Mouse (Mus musculus) lung, embryonic 14.5 days (tissue): ENCODE results near the gene Ascl4. TPM values are rescaled to one million over a fixed set of nuclear protein-coding genes. Genes with fewer than 3 reads are reported as not detected.

Experiments
- ATAC-seq: fragments of 200-750 bp; cut with Nextera tagmentation; 2 replicates; pipeline ENCODE4 v1.8.0; 2017; ENCODE audit warnings: mild to moderate bottlenecking, moderate TSS enrichment, moderate library complexity; ENCODE audit not compliant: insufficient read depth
- DNase-seq: peaks from one replicate; pipeline ENCODE4 v3.0.0-alpha.2; 2015
- H3K27ac ChIP-seq: fragments of 300-500 bp; sonication (generic); 2 replicates; pipeline ENCODE4 v1.5.1; 2014; ENCODE audit warnings: low read depth, mild to moderate bottlenecking, moderate library complexity
- H3K27me3 ChIP-seq: fragments of 300-500 bp; sonication (generic); 2 replicates; pipeline ENCODE4 v1.6.1; 2014; ENCODE audit warnings: low read length, control low read depth; ENCODE audit not compliant: insufficient read depth
- H3K36me3 ChIP-seq: fragments of 300-500 bp; sonication (generic); 2 replicates; pipeline ENCODE4 v1.6.1; 2014; ENCODE audit warnings: control low read depth; ENCODE audit not compliant: insufficient read depth
- H3K4me1 ChIP-seq: fragments of 300-500 bp; sonication (generic); 2 replicates; pipeline ENCODE4 v1.6.1; 2014; ENCODE audit warnings: antibody characterized with exemption, control low read depth; ENCODE audit not compliant: insufficient read depth
- H3K4me2 ChIP-seq: fragments of 300-500 bp; sonication (generic); 2 replicates; pipeline ENCODE4 v1.6.1; 2014; ENCODE audit warnings: mild to moderate bottlenecking
- H3K4me3 ChIP-seq: fragments of 300-500 bp; sonication (generic); 2 replicates; pipeline ENCODE4 v1.5.1; 2014; ENCODE audit warnings: low read depth, low read length
- H3K9ac ChIP-seq: fragments of 300-500 bp; sonication (generic); 2 replicates; pipeline ENCODE4 v1.6.1; 2014
- H3K9me3 ChIP-seq: fragments of 300-500 bp; sonication (generic); 2 replicates; pipeline ENCODE4 v1.6.1; 2016; ENCODE audit warnings: low read depth, low read length, control low read depth
- CTCF ChIP-seq: IDR thresholded peaks from 2 replicates; pipeline ENCODE4 v1.5.1; 2016; ENCODE audit warnings: antibody characterized with exemption, low read depth
- WGBS: fragments of 180-500 bp; shearing (Covaris S2); extraction: QIAGEN DNeasy Blood & Tissue Kit; methylation state at CpG from one replicate; pipeline ENCODE4 v1.1.7; 2014; 5-methylcytosine and 5-hydroxymethylcytosine counted together
- polyA plus RNA-seq: library from polyadenylated mRNA; unstranded; fragments of >200 nt; fragmentation: Nextera tagmentation; extraction: Ambion mirVana; gene quantifications from 2 replicates; pipeline ENCODE4 v1.2.1, GENCODE M21; 2014

The Ascl4 gene
- polyA plus RNA-seq, 1 experiment from 2014 or later, result 0.17 TPM

DNA sequence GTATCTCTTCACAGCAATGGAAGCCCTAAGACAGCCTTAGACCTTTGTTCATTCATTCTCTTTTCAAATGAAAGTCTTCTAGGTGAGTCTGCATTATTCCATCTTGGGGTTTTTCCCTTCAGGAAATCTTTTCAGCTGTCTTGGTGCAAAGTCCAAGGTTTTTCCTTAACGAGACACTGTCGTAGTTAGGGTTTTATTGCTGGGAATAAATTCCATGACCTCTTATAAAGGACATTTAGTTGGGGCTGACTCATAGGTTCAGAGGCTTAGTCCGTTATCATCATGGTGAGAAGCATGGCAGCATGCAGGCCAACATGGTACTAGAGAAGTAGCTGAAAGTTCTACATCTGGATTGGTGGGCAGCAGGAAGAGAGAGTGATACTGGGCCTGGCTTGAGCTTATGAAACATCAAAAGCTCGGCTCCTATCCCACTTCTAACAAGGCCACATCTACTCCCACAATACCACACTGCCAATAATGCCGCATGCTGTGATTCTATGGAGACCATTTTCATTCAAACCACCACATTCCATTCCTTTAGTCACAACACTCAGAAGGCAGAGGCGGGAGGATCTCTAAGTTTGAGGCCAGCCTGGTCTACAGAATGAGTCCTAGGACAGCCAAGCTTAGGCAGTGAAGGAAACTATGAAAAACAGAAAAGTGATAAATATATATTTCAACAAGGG, 8.9 kb downstream of the Ascl4 start:
- Histone ChIP-seq H3K4me2 (no peak overlapping the region), H3K4me3 (no peak overlapping the region), H3K36me3 (peaks cover 52% of the 10 kb centered on the region), H3K9me3 (no peaks in the 10 kb centered on the region; the same call in 1 of the 2 replicates), H3K27ac (no peak overlapping the region), H3K4me1 (no peaks in the 10 kb centered on the region), H3K27me3 (no peaks in the 10 kb centered on the region), H3K9ac (no peak overlapping the region)
- 98% methylated on average over 6 of the region's 6 CpGs for WGBS
- ATAC-seq, result no peak
- TF ChIP-seq CTCF, result no peak
- no peak for DNase-seq

DNA sequence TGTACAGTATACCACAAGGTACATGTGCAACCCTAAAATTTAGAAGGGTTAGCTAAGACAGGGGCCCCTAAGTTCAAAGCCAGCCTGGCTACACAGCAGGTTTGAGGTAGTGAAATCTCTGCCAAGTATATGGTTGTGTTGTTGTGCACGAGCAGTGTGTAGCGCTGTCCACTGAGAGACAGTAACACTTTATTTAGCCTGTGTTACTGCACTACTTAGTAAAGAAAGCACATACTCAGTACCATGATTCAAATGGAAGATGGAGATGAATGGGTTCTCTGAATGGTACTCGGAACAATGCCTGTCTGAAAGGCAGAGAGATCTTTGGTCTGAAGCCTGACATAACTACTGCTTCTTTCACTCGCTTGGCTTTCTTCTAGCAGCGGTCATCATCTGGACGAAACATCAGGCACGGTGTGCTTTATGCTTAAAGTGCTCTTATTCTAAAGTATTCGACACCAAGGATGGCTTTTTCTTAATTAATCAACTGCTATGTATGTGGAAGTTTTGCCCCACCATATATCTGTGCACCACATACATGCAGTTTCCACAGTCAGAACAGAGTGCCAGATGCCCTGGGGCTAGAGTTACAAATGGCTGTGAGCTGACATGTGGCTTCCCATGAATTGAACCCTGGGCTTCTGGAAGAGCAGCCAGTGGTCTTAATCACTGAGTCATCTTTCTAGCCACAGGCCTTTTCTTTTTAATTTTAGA, 21.2 kb downstream of the Ascl4 start:
- Histone ChIP-seq H3K27ac (no peak overlapping the region), H3K27me3 (no peaks in the 10 kb centered on the region), H3K9ac (no peak overlapping the region), H3K4me3 (no peak overlapping the region), H3K36me3 (peaks cover 93% of the 10 kb centered on the region), H3K4me2 (no peak overlapping the region), H3K4me1 (no peaks in the 10 kb centered on the region), H3K9me3 (no peaks in the 10 kb centered on the region)
- TF ChIP-seq CTCF, result no peak
- 90% methylated on average over 8 of the region's 8 CpGs for whole genome bisulfite sequencing
- DNase-seq (no peak), ATAC-seq (no peak)

DNA sequence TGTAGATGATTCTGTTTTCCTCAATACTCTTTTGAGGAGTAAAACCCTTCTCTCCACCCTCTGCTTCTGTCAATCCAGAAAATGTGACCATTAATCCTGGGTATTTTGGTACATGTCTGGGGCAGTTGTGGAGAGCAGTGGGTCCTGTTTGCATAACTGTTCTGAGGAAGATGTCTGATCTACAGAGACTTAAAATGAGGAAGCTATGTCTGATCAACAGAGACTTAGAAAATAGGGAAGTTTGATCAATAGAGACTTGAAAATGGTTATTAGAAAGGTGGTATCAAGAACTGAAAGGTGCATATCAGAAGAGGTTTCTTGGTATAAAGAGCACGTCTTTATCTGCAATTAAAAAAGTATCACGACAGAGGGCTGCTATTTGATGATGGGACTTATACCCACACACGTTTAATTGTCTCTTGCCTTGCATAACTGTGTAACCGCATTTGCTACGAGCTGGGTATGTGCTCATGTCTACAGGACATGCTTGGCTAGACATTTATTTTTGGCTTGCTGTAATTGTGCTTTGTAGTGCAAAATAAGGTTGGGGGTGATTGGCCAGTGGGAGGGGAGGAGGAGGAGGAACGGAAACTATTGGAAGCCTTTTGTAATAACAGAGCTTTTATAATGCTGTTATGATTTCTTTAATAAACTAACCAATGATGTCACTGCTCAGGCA, 24.4 kb downstream of the Ascl4 start:
- peaks cover 77% of the 10 kb centered on the region for H3K36me3 ChIP-seq
- 84% methylated on average over 6 of the region's 6 CpGs for WGBS
- no peak overlapping the region for H3K27ac ChIP-seq
- no peaks in the 10 kb centered on the region for H3K4me1 ChIP-seq
- no peak overlapping the region for H3K9ac ChIP-seq
- no peak for TF ChIP-seq CTCF
- no peak overlapping the region for H3K4me2 ChIP-seq
- no peaks in the 10 kb centered on the region for H3K27me3 ChIP-seq
- H3K9me3 ChIP-seq, result no peaks in the 10 kb centered on the region
- DNase-seq (no peak), ATAC-seq (no peak)
- H3K4me3 ChIP-seq, result no peak overlapping the region

DNA sequence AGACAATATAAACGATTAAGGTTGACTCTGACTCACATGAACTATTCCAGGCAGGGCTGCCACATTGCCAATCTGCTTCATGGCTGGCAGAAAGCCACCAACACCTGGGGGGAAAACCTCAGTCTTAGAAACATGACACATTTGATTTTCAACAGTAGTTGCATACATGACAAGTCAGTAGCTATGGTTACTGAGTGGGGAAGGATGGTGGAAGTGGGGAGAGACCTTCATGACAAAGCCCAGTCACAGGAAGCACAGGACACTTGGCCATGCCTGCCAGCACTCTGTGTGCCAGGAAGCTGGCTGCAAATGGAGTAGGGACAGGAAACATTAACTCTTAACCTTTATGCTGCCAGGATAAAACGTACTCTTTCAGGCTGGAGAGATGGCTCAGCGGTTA, 25.9 kb downstream of the Ascl4 start:
- no peaks in the 10 kb centered on the region for H3K27me3 ChIP-seq
- no peak overlapping the region for H3K4me3 ChIP-seq
- H3K9me3 ChIP-seq, result no peaks in the 10 kb centered on the region
- H3K9ac ChIP-seq, result no peak overlapping the region
- no peak overlapping the region for H3K27ac ChIP-seq
- 74% methylated on average over 3 of the region's 3 CpGs for WGBS
- ATAC-seq (no peak), DNase-seq (no peak)
- no peak overlapping the region for H3K4me2 ChIP-seq
- peaks cover 64% of the 10 kb centered on the region for H3K36me3 ChIP-seq
- H3K4me1 ChIP-seq, result no peaks in the 10 kb centered on the region
- no peak for TF ChIP-seq CTCF

DNA sequence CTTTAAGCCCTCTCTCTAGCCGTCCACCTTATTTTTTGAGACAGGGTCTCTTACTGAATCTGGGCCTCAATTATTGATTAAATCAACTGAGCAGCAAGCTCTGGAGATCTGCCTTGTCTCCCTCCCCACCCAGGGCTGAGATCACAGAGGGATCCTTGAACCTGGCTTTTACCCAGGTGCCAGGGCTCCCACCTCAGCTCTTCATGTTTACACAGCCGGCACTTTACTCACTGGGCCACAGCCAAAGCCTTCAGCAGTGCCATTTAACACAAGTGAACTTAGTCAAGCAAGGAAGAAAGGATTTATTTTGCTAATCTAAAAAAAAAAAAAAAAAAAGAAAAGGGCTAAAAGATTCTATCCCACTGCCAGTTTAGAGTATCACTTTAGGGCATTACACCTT, 26.9 kb downstream of the Ascl4 start:
- Histone ChIP-seq H3K9me3 (no peaks in the 10 kb centered on the region), H3K9ac (no peak overlapping the region), H3K4me1 (no peaks in the 10 kb centered on the region), H3K27ac (peak overlapping the region; percentile 58), H3K4me2 (no peak overlapping the region), H3K27me3 (no peaks in the 10 kb centered on the region), H3K36me3 (peaks cover 54% of the 10 kb centered on the region), H3K4me3 (no peak overlapping the region)
- no peak for TF ChIP-seq CTCF
- WGBS, result 44% methylated on average over 2 of the region's 2 CpGs
- ATAC-seq (no peak), DNase-seq (peak; percentile 59)

DNA sequence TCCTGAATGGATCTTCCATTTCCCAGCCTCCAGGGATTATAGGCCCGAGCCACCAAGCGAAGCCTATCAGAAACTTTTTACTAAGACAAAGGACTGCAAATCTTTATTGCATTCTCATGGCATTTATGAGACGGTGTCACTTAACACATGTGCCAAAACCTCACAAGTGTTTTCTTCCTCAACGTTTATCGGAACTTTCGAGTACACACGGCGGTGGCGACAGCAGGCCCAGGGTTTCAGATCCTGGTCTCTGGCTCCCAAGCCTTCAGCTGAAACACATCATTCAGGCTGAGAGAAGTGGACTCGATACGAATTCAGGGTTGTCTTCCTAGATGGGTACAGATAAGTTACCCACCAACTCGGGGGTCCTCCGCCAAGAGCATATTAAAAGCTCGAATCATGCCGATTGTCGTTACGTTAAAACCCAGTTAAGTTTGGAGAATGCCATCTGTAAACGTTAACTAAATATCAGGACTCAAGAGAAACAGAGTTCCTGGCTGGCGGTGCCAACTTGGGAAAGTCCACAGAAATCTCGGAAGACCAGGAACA, 29.5 kb downstream of the Ascl4 start:
- ATAC-seq, result no peak
- TF ChIP-seq CTCF, result no peak
- Histone ChIP-seq H3K36me3 (peaks cover 33% of the 10 kb centered on the region), H3K4me2 (peak overlapping the region; percentile 92), H3K27ac (peak overlapping the region; percentile 76; the same call in 1 of the 2 replicates), H3K4me1 (no peaks in the 10 kb centered on the region), H3K9me3 (no peaks in the 10 kb centered on the region), H3K4me3 (peak overlapping the region; percentile 85), H3K9ac (peak overlapping the region; percentile 92), H3K27me3 (no peaks in the 10 kb centered on the region)
- WGBS, result 2% methylated on average over 20 of the region's 20 CpGs
- DNase-seq, result peak; percentile 29
